Mouse (Mus musculus) left cerebral cortex, postnatal 14 days (tissue): Measurements from ENCODE around the gene Kcnh2. TPM values are rescaled to one million over a fixed set of nuclear protein-coding genes. Genes with fewer than 3 reads are reported as not detected.

Experiments
- DNase-seq, 2 experiments: peaks; one replicate each; pipeline ENCODE4 v3.0.0; 2021 to 2022; ENCODE audit warnings: low spot score in 2 of 2, mixed read lengths in 1 of 2
- intact Hi-C: fragments of 180-260 bp; cut with DNase I; formaldehyde crosslinking; loops from one replicate; pipeline ENCODE4 v1.15.1; 2025
- total RNA-seq, 2 experiments: library from RNA; stranded (reverse); gene quantifications; 2 replicates each; pipeline ENCODE4 v1.2.3; 2021

The Kcnh2 gene
- total RNA-seq, 2 experiments from 2014 or later = 19.9 to 22.1 TPM

- DNase-seq = peak; percentile 54 to 67
- intact Hi-C loops = no loop called here
Measured at GRCm38 (mm10) chr5:24326842-24327417, 24.5 kb downstream of the Kcnh2 start.

GRCm38 (mm10) chr5:24326166-24326841 lies 25.1 kb downstream of the Kcnh2 start:
- no peak for DNase-seq
- intact Hi-C loops = no loop called here

- intact Hi-C loops = no loop called here
Measured at GRCm38 (mm10) chr5:24325251-24325650, 26.2 kb downstream of the Kcnh2 start.

GRCm38 (mm10) chr5:24321711-24322682 lies 29.4 kb downstream of the Kcnh2 start:
- intact Hi-C loops = no loop called here
- no peak for DNase-seq

More at GRCm38 (mm10) chr5:24325251-24325650, 26.2 kb downstream of the Kcnh2 start:
- no peak for DNase-seq

GRCm38 (mm10) chr5:24320894-24321293 lies 30.5 kb downstream of the Kcnh2 start:
- intact Hi-C loops = no loop called here
- DNase-seq = no peak

- intact Hi-C loops = no loop called here
- DNase-seq = no peak
Measured at GRCm38 (mm10) chr5:24320467-24320813, 31.0 kb downstream of the Kcnh2 start.

GRCm38 (mm10) chr5:24319776-24320466 lies 31.5 kb downstream of the Kcnh2 start:
- intact Hi-C loops = no loop called here
- no peak for DNase-seq

GRCm38 (mm10) chr5:24309223-24309622 lies 42.2 kb downstream of the Kcnh2 start:
- no peak for DNase-seq
- intact Hi-C loops = no loop called here

- intact Hi-C loops = no loop called here
Measured at GRCm38 (mm10) chr5:24308621-24309020, 42.8 kb downstream of the Kcnh2 start.

GRCm38 (mm10) chr5:24307118-24307777 lies 44.2 kb downstream of the Kcnh2 start:
- intact Hi-C loops = no loop called here

More at GRCm38 (mm10) chr5:24308621-24309020, 42.8 kb downstream of the Kcnh2 start:
- DNase-seq = no peak

GRCm38 (mm10) chr5:24303199-24303598 lies 48.2 kb downstream of the Kcnh2 start:
- no peak for DNase-seq
- intact Hi-C loops = no loop called here

More at GRCm38 (mm10) chr5:24307118-24307777, 44.2 kb downstream of the Kcnh2 start:
- peak in 1 of 2 experiments; percentile 31 for DNase-seq

- no peak for DNase-seq
- intact Hi-C loops = no loop called here
Measured at GRCm38 (mm10) chr5:24299845-24300589, 51.4 kb downstream of the Kcnh2 start.

GRCm38 (mm10) chr5:24291954-24292353 lies 59.5 kb downstream of the Kcnh2 start:
- DNase-seq = no peak
- intact Hi-C loops = no loop called here

GRCm38 (mm10) chr5:24286221-24286970 lies 65.0 kb downstream of the Kcnh2 start:
- intact Hi-C loops = no loop called here
- no peak for DNase-seq

GRCm38 (mm10) chr5:24284145-24284544 lies 67.3 kb downstream of the Kcnh2 start:
- intact Hi-C loops = no loop called here
- no peak for DNase-seq

GRCm38 (mm10) chr5:24283181-24283580 lies 68.2 kb downstream of the Kcnh2 start:
- no peak for DNase-seq
- intact Hi-C loops = no loop called here

- no peak for DNase-seq
- intact Hi-C loops = no loop called here
Measured at GRCm38 (mm10) chr5:24280523-24280922, 70.9 kb downstream of the Kcnh2 start.

- DNase-seq = no peak
- intact Hi-C loops = no loop called here
Measured at GRCm38 (mm10) chr5:24279527-24279926, 71.9 kb downstream of the Kcnh2 start.
